Mouse (Mus musculus): ENCODE results near the gene Tada3. TPM values are rescaled to one million over a fixed set of nuclear protein-coding genes. Genes with fewer than 3 reads are reported as not detected.

Gene Tada3
- 43.3 and 44.8 TPM in 2 replicates for polyA plus RNA-seq (2014; fragmentation: Nextera tagmentation; extraction: Ambion mirVana)

- ATAC-seq (replicated peaks; ENCODE audit: insufficient number of reproducible peaks, low FRiP score, low TSS enrichment) = peak; percentile 92
- Histone ChIP-seq H3K27ac (ENCODE audit: low read depth, low read length) (peak within 1 kb of the TSS; percentile 95), H3K9ac (ENCODE audit: low read depth, low read length) (peak within 1 kb of the TSS; percentile 96), H3K4me1 (ENCODE audit: control insufficient read depth, insufficient read depth, low read length) (peaks cover 12% of the 10 kb centered on the region), H3K9me3 (replicated peaks; ENCODE audit: control insufficient read depth, low read length) (no peaks in the 10 kb centered on the region), H3K4me3 (ENCODE audit: low read depth, low read length) (peak within 1 kb of the TSS; percentile 99), H3K27me3 (ENCODE audit: control insufficient read depth, insufficient read depth, low read length) (no peaks in the 10 kb centered on the region), H3K36me3 (ENCODE audit: control insufficient read depth, insufficient read depth, low read length) (peaks cover 15% of the 10 kb centered on the region), H3K4me2 (peak within 1 kb of the TSS; percentile 97)
- under 1% methylated on average over 61 of the region's 61 CpGs for WGBS (ENCODE audit: insufficient replicate concordance)
Measured at GRCm38 (mm10) chr6:113377496-113378385, at the start of gene Tada3, which contains the start of gene Arpc4. Tada3 (minus strand) TSS chr6:113377883. Arpc4 (plus strand) TSS chr6:113378115.

GRCm38 (mm10) chr6:113427397-113427796 is 49.7 kb upstream of the Tada3 start:
- Histone ChIP-seq H3K9ac (ENCODE audit: low read depth, low read length) (no peak overlapping the region), H3K36me3 (ENCODE audit: control insufficient read depth, insufficient read depth, low read length) (no peaks in the 10 kb centered on the region), H3K4me3 (ENCODE audit: low read depth, low read length) (no peak overlapping the region), H3K27me3 (ENCODE audit: control insufficient read depth, insufficient read depth, low read length) (no peaks in the 10 kb centered on the region), H3K27ac (ENCODE audit: low read depth, low read length) (no peak overlapping the region), H3K4me1 (ENCODE audit: control insufficient read depth, insufficient read depth, low read length) (no peaks in the 10 kb centered on the region), H3K4me2 (no peak overlapping the region), H3K9me3 (replicated peaks; ENCODE audit: control insufficient read depth, low read length) (no peaks in the 10 kb centered on the region)
- ATAC-seq (replicated peaks; ENCODE audit: insufficient number of reproducible peaks, low FRiP score, low TSS enrichment) = no peak
- WGBS (ENCODE audit: insufficient replicate concordance) = 51% methylated on average over 3 of the region's 3 CpGs

DNA sequence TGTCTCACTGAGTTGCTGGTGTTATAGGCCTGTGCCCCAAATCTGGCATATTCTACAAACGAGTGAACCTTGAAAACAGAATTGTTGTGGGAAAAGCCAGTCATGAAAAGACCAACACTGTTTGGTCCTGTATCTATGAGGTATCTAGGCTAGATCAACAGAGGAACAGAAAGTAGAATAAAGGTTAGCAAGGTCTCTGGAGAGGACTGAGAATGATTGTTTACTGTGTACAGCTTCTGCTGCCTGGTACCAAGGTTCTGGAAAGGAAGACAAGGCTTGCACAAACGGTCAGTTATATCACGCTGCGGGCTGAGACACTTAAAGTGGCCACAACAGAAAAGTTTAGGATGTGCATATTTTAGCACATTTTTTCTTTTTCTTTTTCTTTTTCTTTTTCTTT is 49.0 kb upstream of the Tada3 start:
- Histone ChIP-seq H3K27ac (ENCODE audit: low read depth, low read length) (no peak overlapping the region), H3K27me3 (ENCODE audit: control insufficient read depth, insufficient read depth, low read length) (no peaks in the 10 kb centered on the region), H3K9me3 (replicated peaks; ENCODE audit: control insufficient read depth, low read length) (no peaks in the 10 kb centered on the region), H3K4me2 (no peak overlapping the region), H3K36me3 (ENCODE audit: control insufficient read depth, insufficient read depth, low read length) (no peaks in the 10 kb centered on the region), H3K4me3 (ENCODE audit: low read depth, low read length) (no peak overlapping the region), H3K9ac (ENCODE audit: low read depth, low read length) (no peak overlapping the region), H3K4me1 (ENCODE audit: control insufficient read depth, insufficient read depth, low read length) (no peaks in the 10 kb centered on the region)
- WGBS (ENCODE audit: insufficient replicate concordance) = 93% methylated on average over 4 of the region's 4 CpGs
- ATAC-seq (replicated peaks; ENCODE audit: insufficient number of reproducible peaks, low FRiP score, low TSS enrichment) = no peak

- no peak overlapping the region for H3K9ac ChIP-seq (ENCODE audit: low read depth, low read length)
- no peaks in the 10 kb centered on the region for H3K9me3 ChIP-seq (replicated peaks; ENCODE audit: control insufficient read depth, low read length)
- H3K27me3 ChIP-seq (ENCODE audit: control insufficient read depth, insufficient read depth, low read length) = no peaks in the 10 kb centered on the region
- H3K4me1 ChIP-seq (ENCODE audit: control insufficient read depth, insufficient read depth, low read length) = no peaks in the 10 kb centered on the region
- 75% methylated on average over 7 of the region's 7 CpGs for WGBS (ENCODE audit: insufficient replicate concordance)
- no peak overlapping the region for H3K4me2 ChIP-seq
- no peak overlapping the region for H3K27ac ChIP-seq (ENCODE audit: low read depth, low read length)
- no peak overlapping the region for H3K4me3 ChIP-seq (ENCODE audit: low read depth, low read length)
- H3K36me3 ChIP-seq (ENCODE audit: control insufficient read depth, insufficient read depth, low read length) = no peaks in the 10 kb centered on the region
- ATAC-seq (replicated peaks; ENCODE audit: insufficient number of reproducible peaks, low FRiP score, low TSS enrichment) = no peak
Measured at GRCm38 (mm10) chr6:113424187-113424586, 46.5 kb upstream of the Tada3 start.

DNA sequence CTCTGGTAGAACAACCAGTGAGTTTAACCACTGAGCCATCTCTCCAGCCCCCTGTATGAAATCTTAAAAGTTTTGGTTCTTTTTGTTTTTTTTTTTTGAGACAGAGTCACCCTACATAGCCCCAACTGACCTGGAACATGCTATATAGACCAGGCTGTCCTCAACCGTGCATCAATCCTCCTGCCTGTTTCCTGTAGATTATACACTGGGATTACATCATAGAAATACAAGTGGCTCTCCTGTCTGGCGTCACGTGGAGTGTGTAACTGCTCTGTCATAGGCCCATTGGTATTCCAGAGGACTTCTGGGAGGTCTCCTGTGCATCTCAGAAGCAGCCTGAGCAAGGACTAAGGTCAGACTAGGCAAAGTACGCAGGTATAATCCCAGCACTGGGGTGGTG is 45.3 kb upstream of the Tada3 start:
- no peak overlapping the region for H3K27ac ChIP-seq (ENCODE audit: low read depth, low read length)
- no peaks in the 10 kb centered on the region for H3K36me3 ChIP-seq (ENCODE audit: control insufficient read depth, insufficient read depth, low read length)
- no peaks in the 10 kb centered on the region for H3K27me3 ChIP-seq (ENCODE audit: control insufficient read depth, insufficient read depth, low read length)
- H3K9ac ChIP-seq (ENCODE audit: low read depth, low read length) = no peak overlapping the region
- 58% methylated on average over 4 of the region's 4 CpGs for WGBS (ENCODE audit: insufficient replicate concordance)
- no peak overlapping the region for H3K4me2 ChIP-seq
- H3K4me3 ChIP-seq (ENCODE audit: low read depth, low read length) = no peak overlapping the region
- ATAC-seq (replicated peaks; ENCODE audit: insufficient number of reproducible peaks, low FRiP score, low TSS enrichment) = no peak
- H3K4me1 ChIP-seq (ENCODE audit: control insufficient read depth, insufficient read depth, low read length) = peaks cover 7% of the 10 kb centered on the region
- H3K9me3 ChIP-seq (replicated peaks; ENCODE audit: control insufficient read depth, low read length) = no peaks in the 10 kb centered on the region

- H3K4me3 ChIP-seq (ENCODE audit: low read depth, low read length) = peak within 1 kb of the TSS; percentile 68
- H3K27ac ChIP-seq (ENCODE audit: low read depth, low read length) = peak within 1 kb of the TSS; percentile 30; the same call in 1 of the 2 replicates
- H3K4me1 ChIP-seq (ENCODE audit: control insufficient read depth, insufficient read depth, low read length) = peaks cover 8% of the 10 kb centered on the region
- 2% methylated on average over 25 of the region's 25 CpGs for WGBS (ENCODE audit: insufficient replicate concordance)
- peak within 1 kb of the TSS; percentile 93 for H3K4me2 ChIP-seq
- ATAC-seq (replicated peaks; ENCODE audit: insufficient number of reproducible peaks, low FRiP score, low TSS enrichment) = peak; percentile 97
- peak within 1 kb of the TSS; percentile 84 for H3K9ac ChIP-seq (ENCODE audit: low read depth, low read length)
- H3K9me3 ChIP-seq (replicated peaks; ENCODE audit: control insufficient read depth, low read length) = no peaks in the 10 kb centered on the region
- H3K36me3 ChIP-seq (ENCODE audit: control insufficient read depth, insufficient read depth, low read length) = no peaks in the 10 kb centered on the region
- H3K27me3 ChIP-seq (ENCODE audit: control insufficient read depth, insufficient read depth, low read length) = no peaks in the 10 kb centered on the region
Measured at GRCm38 (mm10) chr6:113419199-113419587, 41.5 kb upstream of the Tada3 start, which contains the start of gene Rpusd3. Rpusd3 (minus strand) TSS chr6:113419340.

- peak; percentile 33 for ATAC-seq (replicated peaks; ENCODE audit: insufficient number of reproducible peaks, low FRiP score, low TSS enrichment)
- peak overlapping the region; percentile 68 for H3K4me3 ChIP-seq (ENCODE audit: low read depth, low read length)
- no peaks in the 10 kb centered on the region for H3K27me3 ChIP-seq (ENCODE audit: control insufficient read depth, insufficient read depth, low read length)
- H3K27ac ChIP-seq (ENCODE audit: low read depth, low read length) = peak overlapping the region; percentile 30; the same call in 1 of the 2 replicates
- peaks cover 8% of the 10 kb centered on the region for H3K4me1 ChIP-seq (ENCODE audit: control insufficient read depth, insufficient read depth, low read length)
- peak overlapping the region; percentile 93 for H3K4me2 ChIP-seq
- H3K9ac ChIP-seq (ENCODE audit: low read depth, low read length) = peak overlapping the region; percentile 84
- no peaks in the 10 kb centered on the region for H3K9me3 ChIP-seq (replicated peaks; ENCODE audit: control insufficient read depth, low read length)
- no peaks in the 10 kb centered on the region for H3K36me3 ChIP-seq (ENCODE audit: control insufficient read depth, insufficient read depth, low read length)
- WGBS (ENCODE audit: insufficient replicate concordance) = 17% methylated on average over 16 of the region's 16 CpGs
Measured at GRCm38 (mm10) chr6:113418441-113419198, 40.9 kb upstream of the Tada3 start.

DNA sequence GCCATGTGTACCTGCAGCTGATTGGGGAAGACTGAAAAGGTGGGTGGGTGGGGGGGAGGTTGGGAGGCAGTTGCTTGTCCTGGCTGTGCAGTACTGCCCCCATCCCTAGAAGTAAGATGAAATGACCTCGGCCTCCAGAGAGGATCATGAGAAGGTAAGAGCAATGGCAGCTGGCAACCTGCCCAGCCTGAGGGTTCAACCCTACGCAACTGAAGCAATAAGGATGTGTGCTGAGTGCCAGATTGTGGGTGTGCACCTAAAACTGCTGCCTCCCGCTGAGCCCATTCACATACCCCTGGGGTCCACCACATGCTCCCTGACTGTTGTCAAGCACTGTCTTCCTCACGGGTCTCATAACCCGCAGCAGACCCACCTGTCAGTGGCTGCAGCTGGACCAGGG is 38.7 kb upstream of the Tada3 start:
- WGBS (ENCODE audit: insufficient replicate concordance) = 84% methylated on average over 5 of the region's 5 CpGs
- Histone ChIP-seq H3K9me3 (replicated peaks; ENCODE audit: control insufficient read depth, low read length) (no peaks in the 10 kb centered on the region), H3K27ac (ENCODE audit: low read depth, low read length) (no peak overlapping the region), H3K9ac (ENCODE audit: low read depth, low read length) (no peak overlapping the region), H3K4me1 (ENCODE audit: control insufficient read depth, insufficient read depth, low read length) (peaks cover 8% of the 10 kb centered on the region), H3K27me3 (ENCODE audit: control insufficient read depth, insufficient read depth, low read length) (no peaks in the 10 kb centered on the region), H3K36me3 (ENCODE audit: control insufficient read depth, insufficient read depth, low read length) (no peaks in the 10 kb centered on the region), H3K4me3 (ENCODE audit: low read depth, low read length) (no peak overlapping the region), H3K4me2 (no peak overlapping the region)
- no peak for ATAC-seq (replicated peaks; ENCODE audit: insufficient number of reproducible peaks, low FRiP score, low TSS enrichment)

Measured in heart, embryonic 11.5 days (tissue).